Mouse (Mus musculus): ENCODE data around the gene Olfr70. TPM values are rescaled to one million over a fixed set of nuclear protein-coding genes. Genes with fewer than 3 reads are reported as not detected.

Olfr70 gene
- total RNA-seq, 2 experiments from 2014 or later: not detected

- no peak for DNase-seq
Measured at GRCm38 (mm10) chr4:43655656-43656338, 44.8 kb downstream of the Olfr70 start.

GRCm38 (mm10) chr4:43653161-43654015 is 47.2 kb downstream of the Olfr70 start, which contains the start of gene Spag8:
TSS of gene Spag8 (minus strand) at chr4:43653594.
- no peak for DNase-seq

GRCm38 (mm10) chr4:43652726-43653125 is 47.9 kb downstream of the Olfr70 start:
- no peak for DNase-seq

- DNase-seq: no peak
Measured at GRCm38 (mm10) chr4:43649783-43650182, 50.8 kb downstream of the Olfr70 start.

Other genes with a start within 250 kb of the Olfr70 start
- gene Cd72, start 246.2 kb downstream of the Olfr70 start, total RNA-seq (2021): not detected
- not detected for gene Sit1, start 217.1 kb downstream of the Olfr70 start, total RNA-seq (2021)
- gene Ccdc107, start 207.9 kb downstream of the Olfr70 start, total RNA-seq (2021): 10 to 100 TPM; 21.9 to 26.8 TPM
- under 1 TPM in 1 of 2 experiments, not detected in 1; 0.69 TPM for gene Arhgef39, start 201.1 kb downstream of the Olfr70 start, total RNA-seq (2021)
- gene Car9, start 193.8 kb downstream of the Olfr70 start, total RNA-seq (2021): 1 to 10 TPM; 2.2 to 2.7 TPM
- gene Tpm2, start 177.0 kb downstream of the Olfr70 start, total RNA-seq (2021): over 10,000 TPM in 1 of 2 experiments, 1,000 to 10,000 TPM in 1; 8,936 to 14,319 TPM
- gene Creb3, start 138.5 kb downstream of the Olfr70 start, total RNA-seq (2021): 10 to 100 TPM; 34.9 to 41.8 TPM
- gene Tln1, start 138.1 kb downstream of the Olfr70 start, total RNA-seq (2021): 10 to 100 TPM; 56.2 to 79.8 TPM
- gene Rgp1, start 122.1 kb downstream of the Olfr70 start, total RNA-seq (2021): 10 to 100 TPM; 21.1 to 22.5 TPM
- gene Gba2, start 121.9 kb downstream of the Olfr70 start, total RNA-seq (2021): 1 to 10 TPM; 5.5 to 6.1 TPM
- gene Msmp, start 116.3 kb downstream of the Olfr70 start, total RNA-seq (2021): under 1 TPM in 1 of 2 experiments, not detected in 1; 0.64 TPM
- 10 to 100 TPM; 32.5 to 36.6 TPM for gene Npr2, start 68.9 kb downstream of the Olfr70 start, total RNA-seq (2021)
- under 1 TPM in 1 of 2 experiments, not detected in 1; 0.33 TPM for gene Spag8, start 47.2 kb downstream of the Olfr70 start, total RNA-seq (2021)
- gene Hint2, start 44.3 kb downstream of the Olfr70 start, total RNA-seq (2021): 10 to 100 TPM; 37.5 to 39.6 TPM
- 10 to 100 TPM; 10.7 to 12.1 TPM for gene Tmem8b, start 31.8 kb downstream of the Olfr70 start, total RNA-seq (2021)
- under 1 TPM in 1 of 2 experiments, not detected in 1; 0.13 TPM for gene Fam221b, start 31.7 kb downstream of the Olfr70 start, total RNA-seq (2021)
- gene Olfr71, start 9.4 kb upstream of the Olfr70 start, total RNA-seq (2021): not detected
- gene Hrct1, start 26.4 kb upstream of the Olfr70 start, total RNA-seq (2021): 1 to 10 TPM; 1.4 to 2.3 TPM
- gene Spaar, start 29.2 kb upstream of the Olfr70 start, total RNA-seq (2021): 1 to 10 TPM; 1.3 to 1.5 TPM
- not detected for gene Olfr159, start 70.2 kb upstream of the Olfr70 start, total RNA-seq (2021)
- gene Olfr156, start 123.1 kb upstream of the Olfr70 start, total RNA-seq (2021): not detected
- gene Olfr157, start 139.4 kb upstream of the Olfr70 start, total RNA-seq (2021): not detected
- gene Olfr155, start 150.8 kb upstream of the Olfr70 start, total RNA-seq (2021): not detected
- gene Reck, start 174.7 kb upstream of the Olfr70 start, total RNA-seq (2021): 1 to 10 TPM; 2.5 to 4.4 TPM